Mouse (Mus musculus) lung, postnatal 0 days (tissue): ENCODE measurements at regions not wholly inside any gene's neighbourhood (a gene's known extent, or its start where the extent isn't known, plus 50 kb on each side); places are given as distances from the start of the nearest gene placed in this dataset.

ENCODE experiments used
- CTCF ChIP-seq: IDR thresholded peaks from 2 replicates; pipeline ENCODE4 v1.5.1; 2016; ENCODE audit warnings: antibody characterized with exemption, mild to moderate bottlenecking
- EP300 ChIP-seq: IDR thresholded peaks from 2 replicates; pipeline ENCODE4 v1.6.1; 2016; ENCODE audit warnings: antibody characterized with exemption, mild to moderate bottlenecking, control low read depth

DNA sequence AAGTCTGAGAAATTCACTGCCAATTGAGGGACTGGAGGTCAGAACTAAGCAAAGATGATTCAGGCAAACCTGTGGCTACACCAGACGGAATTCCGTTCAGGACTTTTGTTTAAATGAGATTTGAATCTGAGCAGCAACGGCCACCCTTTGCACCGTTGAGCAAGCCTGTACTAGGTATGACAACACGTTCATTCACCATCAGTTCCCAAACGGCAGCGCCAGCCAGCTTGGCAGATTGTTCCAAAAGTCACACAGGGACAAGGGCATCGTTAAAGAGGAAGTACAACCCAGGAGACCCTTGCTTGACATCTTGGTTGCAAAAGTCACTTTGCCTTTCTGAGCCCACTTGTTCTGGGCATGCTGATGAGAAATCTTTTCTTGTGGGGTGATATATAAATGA lies 233.5 kb downstream of the Foxo1 start:
- TF ChIP-seq CTCF (no peak), EP300 (no peak)
